ENCODE assay signal across 26 mouse cellular contexts in the genomic region with DNA sequence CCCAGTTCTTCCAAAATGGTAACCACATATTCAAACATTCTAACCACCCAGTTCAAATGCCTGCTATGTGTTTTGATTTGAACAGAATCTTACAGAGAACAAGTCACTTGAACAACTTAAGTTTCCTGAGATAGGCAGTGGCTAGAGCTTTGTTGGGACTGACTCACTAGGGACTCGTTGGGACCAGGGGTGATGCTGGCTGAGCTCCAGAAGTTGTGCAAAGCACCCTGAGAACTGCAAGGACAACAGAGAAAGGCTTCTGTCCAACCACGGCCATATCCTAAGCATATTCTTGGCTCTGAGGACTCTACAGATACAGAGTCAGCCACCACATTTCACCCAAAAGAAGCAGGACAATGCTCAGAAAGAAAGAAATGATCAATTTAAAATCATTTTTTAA.
DNase-seq lines count a peak whose midpoint lies in the region.
"Had no signal": no experiment of that assay in that cellular context is flagged by ENCODE, and none has a peak within 500 bp of the region (broad histone marks: within the 10 kb centered on the region; RNA-seq: fewer than 3 reads in every experiment).

No protein-coding gene starts in this region.

- WGBS in heart, embryonic 10.5 days = 78% methylated on average over 2 of the region's 2 CpGs

- no peaks in the 10 kb centered on the region for H3K27me3 ChIP-seq in heart, embryonic 10.5 days (ENCODE audit: insufficient read depth, poor library complexity, severe bottlenecking)
- H3K27me3 ChIP-seq: hindbrain, embryonic 15.5 days; kidney, embryonic 15.5 days; liver, embryonic 12.5 days; neural tube, embryonic 15.5 days had no signal

- H3K36me3 ChIP-seq in heart, embryonic 10.5 days = peaks cover 2% of the 10 kb centered on the region; the same call in 1 of the 2 replicates
- H3K36me3 ChIP-seq: liver, embryonic 12.5 days had no signal

- peak; percentile 16 for DNase-seq in heart, postnatal 4 days
- DNase-seq in heart, embryonic 10.5 days (ENCODE audit: low spot score) = no peak
- DNase-seq in 416B (ENCODE audit: low read depth) = peak; percentile 64
- peak; percentile 59 for DNase-seq in adrenal gland, adult 2 months
- DNase-seq in adrenal gland, postnatal 36 days = peak; percentile 70 to 77
- DNase-seq in c-Kit-positive CD71-positive TER-119-positive erythroid progenitor cells, embryonic 14.5 days (ENCODE audit: low spot score) = no peak
- DNase-seq in urinary bladder, adult 2 months (ENCODE audit: low spot score) = no peak
- no peak for DNase-seq in cerebellum, postnatal 4 days (ENCODE audit: low spot score in 2 of 2)
- DNase-seq: B cell, adult 2 months; cerebellum, adult 11-12 months; cerebellum, adult 9-11 months; forebrain, postnatal 0 days; gastrocnemius, postnatal 10 days; kidney, adult 18-20 months; kidney, postnatal 4 days; left cerebral cortex, postnatal 4 days; liver, postnatal 0 days; midbrain, embryonic 14.5 days; thymus, adult 2 months; thymus, postnatal 36 days had no signal

- H3K9me3 ChIP-seq in heart, embryonic 10.5 days = no peaks in the 10 kb centered on the region
- H3K9me3 ChIP-seq: hindbrain, embryonic 10.5 days; hindbrain, embryonic 15.5 days; kidney, embryonic 15.5 days; liver, embryonic 12.5 days; neural tube, embryonic 15.5 days had no signal

- H3K4me1 ChIP-seq in heart, embryonic 10.5 days = no peaks in the 10 kb centered on the region
- H3K4me1 ChIP-seq: hindbrain, embryonic 10.5 days; hindbrain, embryonic 15.5 days; kidney, embryonic 15.5 days; liver, embryonic 12.5 days; neural tube, embryonic 15.5 days had no signal

- no peak overlapping the region for H3K4me3 ChIP-seq in heart, embryonic 10.5 days
- H3K4me3 ChIP-seq: erythroblast, embryonic 14.5 days; hindbrain, embryonic 10.5 days; hindbrain, embryonic 15.5 days; kidney, embryonic 15.5 days; liver, embryonic 12.5 days; neural tube, embryonic 15.5 days had no signal

- no peak overlapping the region for H3K27ac ChIP-seq in heart, embryonic 10.5 days
- H3K27ac ChIP-seq: hindbrain, embryonic 10.5 days; hindbrain, embryonic 15.5 days; kidney, embryonic 15.5 days; liver, embryonic 12.5 days; neural tube, embryonic 15.5 days had no signal

Comparison
In these comparisons a context has a peak if more than half of its experiments do, and no peak if none do; other contexts are left out.
1. DNase-seq: peak in heart, postnatal 4 days (single experiment), 416B (single experiment), adrenal gland, adult 2 months (single experiment) and adrenal gland, postnatal 36 days (2 of 2); none in heart, embryonic 10.5 days (single experiment), c-Kit-positive CD71-positive TER-119-positive erythroid progenitor cells, embryonic 14.5 days (single experiment), urinary bladder, adult 2 months (single experiment) and cerebellum, postnatal 4 days (0 of 2).